Mouse (Mus musculus) forebrain, postnatal 0 days (tissue): Measurements from ENCODE around the gene Metap2. TPM values are rescaled to one million over a fixed set of nuclear protein-coding genes. Genes with fewer than 3 reads are reported as not detected.
"Not testable (repeated sequence)": the region's sequence is repeated elsewhere in the genome, so short reads cannot be mapped to it uniquely, and the experiment has no call there.

Experiments used
- ATAC-seq: fragments of 200-750 bp; cut with Nextera tagmentation; 2 replicates; pipeline ENCODE4 v1.8.0; 2017; ENCODE audit warnings: mild to moderate bottlenecking, moderate library complexity
- DNase-seq: peaks from one replicate; pipeline ENCODE4 v3.0.0-alpha.2; 2015
- H3K27ac ChIP-seq: fragments of 300-500 bp; sonication (generic); 2 replicates; pipeline ENCODE4 v1.5.1; 2014; ENCODE audit warnings: low read depth, mild to moderate bottlenecking, antibody characterized with exemption, low read length, moderate library complexity, mixed read lengths
- H3K27me3 ChIP-seq: fragments of 300-500 bp; sonication (generic); 2 replicates; pipeline ENCODE4 v1.6.1; 2014; ENCODE audit warnings: mild to moderate bottlenecking, low read length, mixed read lengths; ENCODE audit not compliant: insufficient read depth
- H3K36me3 ChIP-seq: fragments of 300-500 bp; sonication (generic); 2 replicates; pipeline ENCODE4 v1.6.1; 2014; ENCODE audit warnings: mild to moderate bottlenecking, moderate library complexity; ENCODE audit not compliant: insufficient read depth
- H3K4me1 ChIP-seq: fragments of 300-500 bp; sonication (generic); 2 replicates; pipeline ENCODE4 v1.6.1; 2014; ENCODE audit warnings: antibody characterized with exemption; ENCODE audit not compliant: insufficient read depth
- H3K4me2 ChIP-seq: fragments of 300-500 bp; sonication (generic); 2 replicates; pipeline ENCODE4 v1.6.1; 2014; ENCODE audit warnings: low read depth, mild to moderate bottlenecking, moderate library complexity
- H3K4me3 ChIP-seq: fragments of 300-500 bp; sonication (generic); 2 replicates; pipeline ENCODE4 v1.5.1; 2014; ENCODE audit warnings: low read depth, low read length, mixed read lengths
- H3K9ac ChIP-seq: fragments of 300-500 bp; sonication (generic); 2 replicates; pipeline ENCODE4 v1.6.1; 2014; ENCODE audit warnings: mild to moderate bottlenecking
- H3K9me3 ChIP-seq: fragments of 300-500 bp; sonication (generic); 2 replicates; pipeline ENCODE4 v1.6.1; 2016; ENCODE audit warnings: low read length
- CTCF ChIP-seq: sonication (generic); IDR thresholded peaks from 2 replicates; pipeline ENCODE4 v1.5.1; 2016; ENCODE audit warnings: antibody characterized with exemption, control low read depth, low read depth
- WGBS: fragments of 180-500 bp; shearing (Covaris S2); extraction: QIAGEN DNeasy Blood & Tissue Kit; methylation state at CpG from one replicate; pipeline ENCODE4 v1.1.7; 2014; 5-methylcytosine and 5-hydroxymethylcytosine counted together
- polyA plus RNA-seq: library from polyadenylated mRNA; unstranded; fragments of >200 nt; fragmentation: Nextera tagmentation; extraction: Ambion mirVana; gene quantifications from 2 replicates; pipeline ENCODE4 v1.2.1, GENCODE M21; 2015
- total RNA-seq: library from RNA; depleted of rRNA; stranded (reverse); fragments of >200 nt; gene quantifications from 2 replicates; pipeline ENCODE4 v1.2.3, GENCODE M21; 2014; rRNA removed

The Metap2 gene
- total and polyA plus RNA-seq, 2 experiments from 2014 or later: 106 to 144 TPM

DNA sequence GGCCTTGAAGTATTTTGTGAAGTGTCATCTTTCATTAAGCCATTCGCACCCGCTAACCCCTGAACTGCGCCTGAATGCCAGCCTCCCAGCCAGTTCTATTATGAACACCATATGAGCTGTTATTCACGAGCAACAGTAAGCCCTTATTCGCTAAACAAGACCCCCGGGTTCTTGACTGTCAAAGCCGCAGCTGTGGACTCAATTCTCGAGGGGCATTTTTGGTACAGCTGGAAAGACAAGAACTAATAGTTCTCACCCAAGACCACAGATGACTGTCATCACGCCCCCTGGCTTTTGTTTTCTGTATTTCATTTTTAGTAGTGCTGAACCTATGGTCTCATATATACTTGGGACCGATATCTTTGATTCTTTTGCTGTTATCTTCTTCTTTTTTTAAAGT, 83.1 kb downstream of the Metap2 start:
- DNase-seq (peak; percentile 13), ATAC-seq (peak; percentile 47; the same call in 1 of the 2 replicates)
- Histone ChIP-seq H3K4me3 (no peak overlapping the region), H3K9me3 (no peaks in the 10 kb centered on the region), H3K4me2 (no peak overlapping the region), H3K9ac (no peak overlapping the region), H3K27me3 (peaks cover 7% of the 10 kb centered on the region; the same call in 1 of the 2 replicates), H3K27ac (no peak overlapping the region), H3K36me3 (no peaks in the 10 kb centered on the region), H3K4me1 (no peaks in the 10 kb centered on the region)
- 41% methylated on average over 10 of the region's 10 CpGs for WGBS
- peak; percentile 55 for TF ChIP-seq CTCF

GRCm38 (mm10) chr10:93812774-93813415, 84.0 kb downstream of the Metap2 start:
- H3K9me3 ChIP-seq: no peaks in the 10 kb centered on the region
- 0 out of 2 replicates have a peak overlapping the region, but pooled peaks have one; percentile 9 for H3K4me3 ChIP-seq
- H3K27ac ChIP-seq: no peak overlapping the region
- 0 out of 2 replicates have a peak, but pooled peaks cover 7% of the 10 kb centered on the region for H3K27me3 ChIP-seq
- no peaks in the 10 kb centered on the region for H3K4me1 ChIP-seq
- no peak overlapping the region for H3K9ac ChIP-seq
- H3K36me3 ChIP-seq: no peaks in the 10 kb centered on the region
- WGBS: 9% methylated on average over 10 of the region's 10 CpGs
- peak; percentile 90 for TF ChIP-seq CTCF
- DNase-seq (peak; percentile 93), ATAC-seq (peak; percentile 51; the same call in 1 of the 2 replicates)
- no peak overlapping the region for H3K4me2 ChIP-seq

GRCm38 (mm10) chr10:93812098-93812497, 84.8 kb downstream of the Metap2 start:
- no peak for ATAC-seq
- Histone ChIP-seq H3K36me3 (no peaks in the 10 kb centered on the region), H3K27ac (no peak overlapping the region), H3K4me3 (no peak overlapping the region), H3K9ac (no peak overlapping the region), H3K9me3 (no peaks in the 10 kb centered on the region), H3K4me1 (no peaks in the 10 kb centered on the region), H3K27me3 (0 out of 2 replicates have a peak, but pooled peaks cover 6% of the 10 kb centered on the region), H3K4me2 (no peak overlapping the region)
- WGBS: 87% methylated on average over 7 of the region's 7 CpGs
- no peak for TF ChIP-seq CTCF
- DNase-seq: no peak

- TF ChIP-seq CTCF: no peak
- ATAC-seq (no peak), DNase-seq (no peak)
- 50% methylated on average over 7 of the region's 7 CpGs for WGBS
- Histone ChIP-seq H3K4me3 (no peak overlapping the region), H3K9me3 (no peaks in the 10 kb centered on the region), H3K36me3 (no peaks in the 10 kb centered on the region), H3K27ac (no peak overlapping the region), H3K4me2 (no peak overlapping the region), H3K9ac (no peak overlapping the region), H3K27me3 (0 out of 2 replicates have a peak, but pooled peaks cover 3% of the 10 kb centered on the region), H3K4me1 (no peaks in the 10 kb centered on the region)
These were observed 86.2 kb downstream of the Metap2 start for GRCm38 (mm10) chr10:93810590-93811185.

DNA sequence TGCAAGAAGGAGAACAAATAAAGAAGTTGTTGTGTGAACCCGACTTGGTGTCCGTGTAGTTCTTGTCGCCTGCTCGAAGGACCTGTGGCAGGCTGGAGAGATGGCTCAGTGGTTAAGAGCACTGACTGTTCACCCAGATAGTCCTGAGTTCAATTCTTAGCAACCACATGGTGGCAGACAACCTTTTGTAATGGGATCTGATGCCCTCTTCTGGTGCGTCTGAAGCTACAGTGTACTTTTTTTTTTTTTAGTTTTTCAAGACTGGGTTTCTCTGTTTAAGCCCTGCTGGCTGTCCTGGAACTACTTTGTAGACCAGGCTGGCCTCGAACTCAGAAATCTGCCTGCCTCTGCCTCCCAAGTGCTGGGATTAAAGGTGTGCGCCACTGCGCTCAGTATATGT, 87.5 kb downstream of the Metap2 start:
- H3K9ac ChIP-seq, H3K27ac ChIP-seq, H3K4me2 ChIP-seq, H3K4me1 ChIP-seq, DNase-seq, ATAC-seq, H3K27me3 ChIP-seq, H3K4me3 ChIP-seq, H3K36me3 ChIP-seq, H3K9me3 ChIP-seq: not testable (repeated sequence)
- WGBS: 94% methylated on average over 8 of the region's 8 CpGs

Other genes with a start within 250 kb of the Metap2 start
- gene Usp44, start 65.5 kb downstream of the Metap2 start, total RNA-seq: 0.08 and 0.14 TPM in 2 replicates
- 0.05 and 0.08 TPM in 2 replicates for gene Usp44, start 65.5 kb downstream of the Metap2 start, polyA plus RNA-seq
- gene Vezt, start 138.7 kb upstream of the Metap2 start, total RNA-seq: 65.9 and 66.0 TPM in 2 replicates
- gene Vezt, start 138.7 kb upstream of the Metap2 start, polyA plus RNA-seq: 37.5 and 40.1 TPM in 2 replicates
- gene Fgd6, start 138.9 kb upstream of the Metap2 start, total RNA-seq: 2.2 and 3.6 TPM in 2 replicates
- 0.63 and 1.5 TPM in 2 replicates for gene Fgd6, start 138.9 kb upstream of the Metap2 start, polyA plus RNA-seq